Mouse (Mus musculus) adipose tissue, adult 10 weeks (tissue): ENCODE measurements around the gene Eppin. TPM values are rescaled to one million over a fixed set of nuclear protein-coding genes. Genes with fewer than 3 reads are reported as not detected.

Source experiments
- polyA plus RNA-seq: library from polyadenylated mRNA; stranded (reverse); fragments of 350-450 nt; fragmentation: Illumina TruSeq; extraction: RNeasy Lipid Tissue Mini Kit (QIAGEN cat#74804); gene quantifications from one replicate; pipeline ENCODE4 v1.2.3, GENCODE M21; 2014; ENCODE audit warnings: low read depth, low replicate concordance

Eppin gene
- 285 TPM for polyA plus RNA-seq

DNA sequence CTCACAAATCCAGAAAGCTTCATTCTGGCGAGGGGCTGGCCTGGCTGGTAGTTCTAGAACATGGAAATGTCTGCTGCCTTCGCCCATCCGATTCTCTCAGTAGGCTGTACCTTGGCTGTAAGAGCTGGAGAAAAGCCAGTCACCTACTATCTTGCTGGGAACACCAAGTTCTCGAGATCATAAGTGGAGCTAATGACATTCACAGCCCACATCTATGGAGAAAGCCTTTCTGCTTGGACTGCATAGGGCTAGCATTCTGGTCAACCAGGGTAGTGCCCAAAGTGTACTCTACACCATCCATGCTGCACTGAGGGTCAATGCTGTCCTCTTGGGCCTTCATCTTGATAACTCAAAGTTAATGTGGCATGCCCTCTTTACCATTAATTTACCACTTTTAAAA is at the start of gene Eppin:
Eppin (minus strand) TSS at position 101 of the 400 bp plus-strand sequence.

GRCm38 (mm10) chr2:164638696-164639095 is 45.3 kb upstream of the Eppin start, which contains the start of gene Wfdc16:
Gene Wfdc16 (minus strand): TSS chr2:164638796.

GRCm38 (mm10) chr2:164613471-164613870 is 20.1 kb upstream of the Eppin start, which contains the start of the genes Wfdc6b and Wfdc8:
Gene Wfdc6b (plus strand): TSS chr2:164613522.
Gene Wfdc8 (minus strand): TSS chr2:164613626.

DNA sequence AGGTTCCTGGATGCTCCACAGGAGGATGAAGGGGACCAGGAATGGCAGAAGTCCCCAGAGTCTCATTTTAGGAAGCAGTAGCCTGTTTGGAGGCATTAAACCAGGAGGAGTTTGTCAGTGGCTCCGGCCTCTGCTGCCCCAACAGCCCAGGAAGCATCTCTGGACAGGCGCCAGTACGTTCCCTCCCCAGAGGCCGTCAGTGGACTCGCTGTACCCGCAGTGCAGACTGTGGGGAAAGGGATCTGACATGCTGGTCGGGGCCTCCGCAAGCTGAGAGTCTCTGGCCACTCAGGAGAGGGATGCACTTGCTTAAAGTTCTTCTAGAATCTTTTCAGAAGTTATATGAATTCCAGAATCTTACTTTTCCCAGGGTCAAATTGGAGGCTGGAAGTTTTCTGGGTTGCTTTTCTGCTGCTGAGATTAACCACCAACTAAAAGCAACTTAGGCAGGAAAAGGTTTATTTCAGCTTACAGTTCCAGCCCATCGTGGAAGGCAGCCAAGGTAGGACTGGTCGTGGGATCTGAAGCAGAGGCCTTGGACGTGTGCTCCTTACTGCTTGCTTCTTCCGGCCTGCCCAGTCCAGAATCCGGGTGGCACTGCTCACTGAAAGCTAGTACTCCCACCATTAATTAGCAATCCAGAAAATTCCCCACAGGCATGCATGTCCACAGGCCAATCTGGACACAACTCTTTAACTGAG is 8.2 kb downstream of the Eppin start, which contains the start of gene Wfdc6a:
Wfdc6a (minus strand) TSS at position 423 of the 701 bp plus-strand sequence.

DNA sequence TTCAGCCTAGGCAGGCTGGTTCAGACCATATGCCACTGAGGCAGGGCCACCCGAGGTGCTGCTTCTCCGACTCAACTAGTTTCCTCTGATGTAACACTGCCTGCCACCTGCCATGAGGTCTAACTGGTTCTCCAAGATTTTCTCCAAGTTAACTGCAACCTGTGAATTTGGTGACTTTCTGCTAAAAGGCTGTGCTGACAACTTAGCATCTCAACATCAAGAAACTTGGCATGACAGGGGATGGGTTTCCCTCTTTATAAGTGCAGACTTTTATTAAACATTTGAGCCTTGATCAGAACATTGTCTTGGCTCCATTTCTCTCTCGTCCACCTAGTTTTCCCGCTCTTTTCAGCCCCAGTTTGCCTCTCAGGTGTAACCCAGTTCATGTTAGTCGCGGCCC is 20.0 kb downstream of the Eppin start, which contains the start of gene Spint3:
Spint3 (minus strand) TSS at position 101 of the 400 bp plus-strand sequence.

GRCm38 (mm10) chr2:164562391-164563188 is 30.8 kb downstream of the Eppin start, which contains the start of gene Wfdc2:
Gene Wfdc2 (plus strand): TSS chr2:164562413.

Other genes with a start within 250 kb of the Eppin start
- gene Slpi, start 204.5 kb downstream of the Eppin start, polyA plus RNA-seq = 110 TPM
- not detected for gene Rbpjl, start 190.5 kb downstream of the Eppin start, polyA plus RNA-seq
- gene Matn4, start 188.4 kb downstream of the Eppin start, polyA plus RNA-seq = 1.1 TPM
- 26.4 TPM for gene Sdc4, start 149.7 kb downstream of the Eppin start, polyA plus RNA-seq
- gene Sys1, start 136.6 kb downstream of the Eppin start, polyA plus RNA-seq = 31.9 TPM
- not detected for gene Gm20458, start 132.6 kb downstream of the Eppin start, polyA plus RNA-seq
- gene Trp53tg5, start 119.9 kb downstream of the Eppin start, polyA plus RNA-seq = 2.1 TPM
- 18.9 TPM for gene Dbndd2, start 107.5 kb downstream of the Eppin start, polyA plus RNA-seq
- 74.8 TPM for gene Pigt, start 96.1 kb downstream of the Eppin start, polyA plus RNA-seq
- gene Wfdc2, start 31.2 kb downstream of the Eppin start, polyA plus RNA-seq = 15.2 TPM
- 240 TPM for gene Spint3, start 20.1 kb downstream of the Eppin start, polyA plus RNA-seq
- gene Wfdc6a, start 8.1 kb downstream of the Eppin start, polyA plus RNA-seq = 118 TPM
- gene Wfdc6b, start 19.9 kb upstream of the Eppin start, polyA plus RNA-seq = 215 TPM
- gene Wfdc8, start 20.0 kb upstream of the Eppin start, polyA plus RNA-seq = 244 TPM
- 298 TPM for gene Wfdc16, start 45.2 kb upstream of the Eppin start, polyA plus RNA-seq
- 2,863 TPM for gene Wfdc10, start 62.5 kb upstream of the Eppin start, polyA plus RNA-seq
- gene Wfdc9, start 63.0 kb upstream of the Eppin start, polyA plus RNA-seq = 297 TPM
- 41.2 TPM for gene Wfdc11, start 80.5 kb upstream of the Eppin start, polyA plus RNA-seq
- gene Wfdc13, start 91.5 kb upstream of the Eppin start, polyA plus RNA-seq = 775 TPM
- 1,086 TPM for gene Spint4, start 104.9 kb upstream of the Eppin start, polyA plus RNA-seq
- gene Spint5, start 121.7 kb upstream of the Eppin start, polyA plus RNA-seq = 379 TPM
- 12.2 TPM for gene Wfdc3, start 152.3 kb upstream of the Eppin start, polyA plus RNA-seq
- gene Dnttip1, start 152.4 kb upstream of the Eppin start, polyA plus RNA-seq = 26.0 TPM
- 5.0 TPM for gene Ube2c, start 176.3 kb upstream of the Eppin start, polyA plus RNA-seq
- gene Tnnc2, start 186.4 kb upstream of the Eppin start, polyA plus RNA-seq = 1.0 TPM
- gene Snx21, start 192.2 kb upstream of the Eppin start, polyA plus RNA-seq = 18.3 TPM
- 19.6 TPM for gene Acot8, start 211.3 kb upstream of the Eppin start, polyA plus RNA-seq
- gene Zswim3, start 211.5 kb upstream of the Eppin start, polyA plus RNA-seq = 4.2 TPM
- 8.6 TPM for gene Zswim1, start 229.1 kb upstream of the Eppin start, polyA plus RNA-seq
- 1.6 TPM for gene Spata25, start 234.9 kb upstream of the Eppin start, polyA plus RNA-seq
- gene Ctsa, start 239.3 kb upstream of the Eppin start, polyA plus RNA-seq = 142 TPM
- 3.0 TPM for gene Neurl2, start 239.9 kb upstream of the Eppin start, polyA plus RNA-seq